Mouse (Mus musculus) cerebellum, postnatal 36 days (tissue): ENCODE measurements at regions not wholly inside any gene's neighbourhood (a gene's known extent, or its start where the extent isn't known, plus 50 kb on each side); places are given as distances from the start of the nearest gene placed in this dataset.

Source experiments
- DNase-seq, 2 experiments: peaks; one replicate each; pipeline ENCODE4 v3.0.0; 2021 to 2022; ENCODE audit warnings: mixed read lengths in 2 of 2

GRCm38 (mm10) chr15:54677660-54678059, 793.0 kb downstream of the Gm7489 start:
- DNase-seq, result peak in 1 of 2 experiments; percentile 5
